Mouse (Mus musculus): ENCODE data around the gene Ppp1r18.

DNA sequence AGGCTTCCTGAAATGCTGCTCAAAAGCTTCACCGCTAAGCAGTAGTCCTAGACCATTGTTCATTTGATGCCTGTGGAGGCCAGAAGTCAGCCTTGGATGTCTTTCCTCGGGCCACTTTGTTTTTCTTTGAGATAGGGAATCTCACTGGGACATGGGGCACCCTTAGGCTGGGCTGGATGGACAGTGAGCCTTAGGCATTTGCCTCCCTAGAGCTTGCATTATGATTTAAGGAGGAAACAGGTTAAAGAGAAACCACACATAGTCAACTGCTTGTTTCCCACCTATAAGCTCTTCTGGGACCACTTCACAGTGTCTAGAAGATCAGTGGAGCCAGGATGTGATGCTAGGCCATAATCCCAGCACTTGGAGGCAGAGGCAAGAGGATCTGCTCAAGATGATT is 5.6 kb upstream of the Ppp1r18 start:
- TF ChIP-seq CHD2 (IDR thresholded peaks at IDR 0.05; ENCODE audit: low read depth, low read length) (no peak), MAFK (IDR thresholded peaks at IDR 0.05; ENCODE audit: insufficient read depth, low read depth, low read length) (no peak), ZC3H11A (IDR thresholded peaks at IDR 0.05; ENCODE audit: borderline replicate concordance, low read depth, low read length) (no peak), HCFC1 (IDR thresholded peaks at IDR 0.05; ENCODE audit: borderline replicate concordance, insufficient read depth, low read length) (no peak)

All from ES-E14 (cell line).